Mouse (Mus musculus): Measurements from ENCODE around the gene Gli1.

Gli1 gene

DNA sequence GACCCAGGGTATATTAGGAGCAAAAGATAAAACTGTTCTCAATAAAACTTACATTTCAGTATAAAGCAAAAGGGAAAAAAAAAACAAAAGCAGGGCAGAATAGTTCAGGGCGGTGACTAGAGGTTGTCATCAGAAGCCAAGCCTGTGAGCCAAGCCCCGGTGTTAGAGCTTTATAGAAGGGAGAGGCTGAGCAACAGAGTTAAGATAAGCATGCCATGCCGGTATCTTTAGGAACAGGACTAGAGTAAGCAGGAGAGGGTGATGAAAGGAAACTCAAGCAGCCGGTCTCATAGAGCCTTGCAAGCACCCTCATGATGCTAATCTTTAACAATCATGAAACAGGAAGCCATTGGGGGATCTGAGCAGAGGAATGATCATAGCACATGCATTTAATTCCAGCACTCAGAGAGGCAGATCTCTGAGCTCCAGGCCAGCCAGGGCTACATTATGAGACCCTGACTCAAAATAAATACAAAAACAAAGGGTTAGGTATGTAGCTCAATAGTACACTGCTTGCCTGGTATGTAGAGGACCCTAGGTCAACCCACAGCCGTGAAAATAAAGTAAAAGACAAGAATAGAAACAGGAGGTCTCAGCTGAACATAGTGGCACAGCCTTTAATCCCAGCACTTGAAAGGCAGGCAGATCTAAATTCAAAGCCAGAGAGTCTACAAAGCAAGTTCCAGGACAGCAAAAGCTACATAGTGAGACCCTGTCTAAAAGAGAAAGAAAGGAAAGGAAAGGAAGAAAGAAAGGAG lies 49.7 kb downstream of the Gli1 start:
- DNase-seq (ENCODE audit: low spot score in 2 of 2) = no peak

DNA sequence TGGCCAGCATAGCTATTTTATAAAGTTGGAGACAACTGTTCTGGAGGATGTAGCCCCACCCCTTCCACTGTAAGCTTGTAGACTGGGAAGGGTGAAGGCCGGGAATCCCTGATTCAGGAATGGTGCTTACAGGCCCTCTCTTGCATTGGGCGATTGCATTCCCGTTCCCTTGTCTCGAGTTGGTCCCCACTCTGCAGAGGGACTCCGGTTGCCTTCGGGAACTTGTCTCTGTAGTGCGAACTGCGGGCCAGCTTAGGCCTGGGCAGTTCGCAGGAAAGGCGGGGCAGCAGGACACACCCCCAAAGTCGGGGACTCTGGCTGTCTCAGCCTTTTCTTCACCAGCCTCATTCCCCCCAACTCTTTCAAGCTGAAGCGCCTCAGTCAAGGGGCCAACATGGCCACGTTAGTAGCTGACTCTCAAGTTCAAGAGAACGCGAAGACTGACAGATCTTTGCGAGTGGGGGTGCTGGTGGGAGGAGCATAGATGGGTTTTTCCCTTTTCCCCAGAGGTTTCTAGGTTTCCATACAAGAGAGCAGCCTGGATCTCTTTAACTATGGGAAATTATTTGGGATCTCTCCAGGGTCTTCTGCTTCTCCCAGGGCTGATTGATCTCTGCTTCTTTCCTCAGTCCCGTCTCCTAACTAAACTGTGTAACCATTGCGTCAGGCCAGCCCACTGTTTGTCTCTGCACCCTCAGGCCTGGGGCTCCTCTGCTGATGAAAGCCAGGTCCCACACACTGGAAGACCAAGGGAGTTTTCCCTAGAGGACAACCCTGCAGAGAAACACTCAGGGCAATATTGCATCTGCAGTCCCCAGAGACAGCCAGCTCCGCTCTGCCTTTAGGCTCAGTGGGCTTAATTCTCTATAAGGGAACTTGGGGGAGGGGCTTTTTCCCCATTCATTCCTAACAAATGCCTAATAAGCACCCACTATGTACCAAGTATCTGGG lies 50.6 kb downstream of the Gli1 start:
- DNase-seq (ENCODE audit: low spot score in 2 of 2) = peak; percentile 39 to 47

DNA sequence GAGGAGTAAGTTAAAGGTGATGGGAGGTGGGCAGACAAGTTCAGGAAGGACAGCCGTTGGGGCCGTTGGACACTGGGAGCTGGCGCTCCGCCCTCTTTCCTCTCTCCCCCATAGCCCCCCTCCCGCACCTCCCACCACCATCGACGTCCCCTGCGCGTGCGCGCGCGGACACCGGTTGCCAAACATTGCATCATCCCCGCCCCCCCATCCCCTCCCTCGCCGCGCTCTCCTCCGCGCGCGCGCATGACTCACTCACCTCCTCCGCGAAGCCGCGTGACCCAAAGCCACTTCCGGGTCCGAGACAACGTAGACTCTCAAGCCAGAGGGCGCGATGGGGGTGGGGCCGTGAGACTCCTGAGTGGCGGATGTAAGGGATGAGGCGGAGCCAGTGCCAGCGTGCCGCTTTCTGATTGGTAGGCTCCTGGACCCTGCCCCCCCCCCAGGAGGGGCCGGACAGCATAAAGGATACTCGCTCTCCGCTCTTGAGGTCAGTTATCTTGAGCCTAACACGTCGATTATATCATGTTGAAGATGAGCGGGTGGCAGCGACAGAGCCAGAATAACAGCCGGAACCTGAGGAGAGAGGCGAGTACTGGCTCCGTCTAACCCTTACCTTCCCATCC lies 51.4 kb downstream of the Gli1 start:
- peak; percentile 99 to 100 for DNase-seq (ENCODE audit: low spot score in 2 of 2)

DNA sequence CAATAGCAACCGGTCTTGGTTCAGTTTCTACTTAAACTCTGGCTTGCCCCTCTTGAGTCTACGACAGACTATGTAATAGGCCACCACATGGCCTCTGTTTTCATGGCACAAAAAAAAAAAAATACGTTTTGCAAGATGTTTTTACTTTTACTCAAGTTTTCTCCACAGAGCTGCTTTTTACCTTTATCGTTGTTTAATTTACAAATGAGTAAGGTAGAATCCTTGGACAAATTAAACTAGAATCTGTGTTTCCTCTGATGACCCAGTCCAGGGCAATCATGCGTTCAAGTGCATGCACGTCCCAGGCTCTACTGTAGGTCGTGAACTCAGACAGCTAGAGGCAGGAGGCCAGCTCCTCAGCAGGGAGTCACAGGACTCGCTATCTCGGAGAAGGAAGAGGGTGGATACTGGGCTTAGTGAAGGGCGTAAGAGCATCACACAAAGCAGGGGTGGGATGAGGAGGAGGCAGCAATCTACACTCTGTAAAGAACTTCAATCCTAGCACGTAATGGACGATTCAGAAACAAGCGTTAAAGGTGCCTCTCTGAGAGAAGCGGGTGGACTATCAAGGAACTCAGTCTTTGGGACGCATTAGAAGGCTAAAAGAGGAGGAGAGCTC lies 52.1 kb downstream of the Gli1 start:
- peak in 1 of 2 experiments; percentile 35 for DNase-seq (ENCODE audit: low spot score in 2 of 2)

DNA sequence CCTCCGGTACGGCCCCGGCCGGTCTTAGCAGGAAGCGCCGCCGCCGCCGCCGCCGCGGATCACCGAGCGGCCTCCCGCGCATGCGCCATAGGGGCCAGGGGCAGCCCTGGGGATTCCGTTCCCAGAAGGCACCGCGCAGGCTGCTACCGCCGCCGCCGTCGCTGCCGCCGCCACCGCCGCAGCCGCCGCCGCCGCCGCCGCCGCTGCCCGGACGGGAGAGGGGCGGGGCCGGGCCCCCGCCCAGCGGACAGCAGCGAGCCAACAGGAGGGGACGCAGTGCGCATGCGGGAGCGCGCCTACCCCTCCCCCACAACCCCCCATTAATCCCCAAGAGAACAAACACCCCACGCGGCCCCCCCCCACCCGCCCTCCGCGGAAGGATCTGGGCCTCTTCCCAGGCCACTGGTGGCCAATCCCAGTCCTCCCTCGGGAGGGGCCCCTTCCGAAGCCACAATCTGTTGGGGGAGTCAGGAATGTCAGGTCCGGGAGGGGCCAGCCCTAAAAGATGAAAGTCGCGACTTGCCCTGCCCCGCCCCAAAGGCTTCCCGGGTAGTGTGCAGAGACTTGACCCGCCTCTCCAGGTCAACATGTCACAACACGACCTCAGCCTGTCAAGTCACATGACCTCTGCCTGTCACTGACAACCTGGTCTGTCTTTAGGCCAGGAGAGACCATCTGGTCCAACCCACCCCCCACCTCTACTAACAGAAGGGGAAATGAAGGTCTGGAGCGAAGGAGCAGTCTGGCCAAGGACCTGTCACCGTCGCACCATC lies 52.8 kb downstream of the Gli1 start, which contains the start of gene Mbd6:
TSS of gene Mbd6 (minus strand) at position 219 of the 773 bp plus-strand sequence.
- DNase-seq (ENCODE audit: low spot score in 2 of 2) = peak; percentile 87 to 94

DNA sequence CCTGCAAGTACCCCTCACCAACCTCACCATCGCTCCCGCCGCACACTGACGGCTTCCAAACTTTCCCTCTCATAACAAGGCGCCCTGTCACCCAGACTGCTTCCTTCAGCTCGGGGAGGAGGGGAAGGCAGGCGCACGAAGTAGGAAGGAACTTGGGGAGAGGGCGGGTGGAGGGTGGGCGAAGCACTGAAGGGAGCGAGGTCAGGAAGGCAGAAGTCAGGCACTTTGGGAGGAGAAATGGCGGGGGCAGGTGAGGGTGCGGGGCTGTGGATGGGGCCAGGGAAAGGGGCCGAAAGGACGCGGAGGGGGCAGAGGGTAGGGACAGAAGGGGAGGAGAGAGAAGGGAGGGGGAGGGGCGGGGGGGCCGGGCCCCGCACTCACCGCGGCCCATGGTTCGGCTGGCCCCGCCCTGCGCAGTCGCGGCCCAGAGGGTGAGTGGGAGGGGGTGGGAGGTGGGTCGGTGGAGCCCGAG lies 53.4 kb downstream of the Gli1 start:
- DNase-seq (ENCODE audit: low spot score in 2 of 2) = peak; percentile 51 to 60

DNA sequence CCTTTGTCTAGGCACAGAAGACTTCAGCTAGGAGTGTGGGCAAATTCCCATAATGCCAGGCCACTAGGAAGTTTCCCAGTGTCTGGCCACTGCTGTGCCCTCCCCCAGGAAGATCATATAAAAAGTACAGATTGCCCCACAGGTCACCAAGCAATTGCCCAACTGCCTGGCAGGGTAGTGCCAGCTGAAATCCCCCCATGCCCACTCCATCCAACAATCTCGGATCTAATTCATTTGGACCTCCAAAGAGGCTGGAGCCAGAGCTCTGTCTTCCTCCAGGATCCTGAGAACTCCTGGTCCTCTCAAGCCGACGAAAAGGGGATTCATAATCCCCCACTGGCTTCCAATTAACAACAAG lies 53.9 kb downstream of the Gli1 start:
- no peak for DNase-seq (ENCODE audit: low spot score in 2 of 2)

DNA sequence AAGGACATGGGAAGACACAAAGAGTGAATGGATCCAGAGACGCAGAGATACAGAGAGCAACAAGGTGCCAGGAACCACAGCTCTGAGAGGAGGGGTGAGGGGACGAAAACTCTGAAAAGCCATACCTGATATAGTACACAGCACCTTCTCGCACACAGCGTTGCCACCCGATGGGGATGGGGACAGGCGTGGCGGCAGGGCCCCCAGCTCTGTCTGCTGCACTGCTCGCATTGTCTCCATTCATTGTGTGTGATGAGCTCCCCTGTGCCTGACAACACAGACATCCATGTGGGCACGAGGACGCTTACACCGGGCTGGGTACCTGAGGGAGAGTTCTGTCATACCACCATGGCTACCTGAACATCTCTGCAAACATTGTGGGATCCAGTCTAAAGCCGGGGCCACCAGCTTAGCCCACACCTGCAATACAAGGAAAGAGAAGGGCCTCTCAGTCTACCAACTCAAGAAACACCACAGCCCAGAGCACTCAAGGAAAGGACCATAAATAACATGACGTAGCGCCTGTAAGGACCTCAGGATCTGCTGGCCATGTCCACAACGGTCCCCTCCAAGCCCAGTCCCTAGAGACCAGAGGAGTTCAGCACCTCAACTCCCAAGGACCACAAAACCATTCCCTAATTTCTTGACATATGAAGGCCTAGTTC lies 54.4 kb downstream of the Gli1 start:
- DNase-seq (ENCODE audit: low spot score in 2 of 2) = no peak

DNA sequence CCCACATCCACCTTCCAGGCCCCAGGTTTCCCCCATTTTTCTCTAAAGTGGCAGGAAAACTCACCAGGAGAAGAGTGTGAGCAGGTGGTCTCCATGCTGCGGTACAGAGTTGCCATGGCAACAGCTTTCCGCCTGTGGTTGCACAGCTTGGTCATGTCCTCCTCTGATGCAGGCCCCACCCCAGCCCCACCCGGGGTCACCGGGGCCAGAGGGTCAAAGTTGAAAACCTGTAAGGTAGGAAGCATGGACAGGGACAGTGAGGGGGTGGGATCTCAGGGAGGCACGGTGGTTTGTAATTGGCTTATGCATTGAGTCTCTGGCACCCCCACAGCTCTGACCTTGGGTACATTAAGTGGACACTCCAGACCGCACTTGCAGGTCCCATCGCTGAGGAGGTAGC lies 55.0 kb downstream of the Gli1 start:
- DNase-seq (ENCODE audit: low spot score in 2 of 2) = no peak

DNA sequence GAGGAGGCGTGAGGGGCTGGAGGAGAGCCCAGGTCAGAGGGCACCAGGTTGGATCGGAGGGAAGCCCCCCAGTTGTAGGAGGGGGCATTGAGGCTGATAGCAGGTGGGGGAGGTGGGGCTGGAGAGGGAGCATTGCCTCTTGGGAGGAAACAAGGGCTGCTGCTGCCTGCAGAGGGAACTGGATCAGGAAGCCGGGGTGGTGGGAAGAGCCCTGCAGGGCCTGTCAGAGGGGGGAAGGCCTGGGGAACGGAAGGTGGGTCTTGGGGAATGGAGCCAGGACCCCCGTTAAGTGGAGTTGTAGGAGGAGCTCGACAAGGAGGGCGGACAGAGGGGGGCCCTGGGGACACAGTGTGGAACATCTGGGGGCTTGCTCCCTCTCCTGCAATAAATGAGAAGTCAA lies 55.6 kb downstream of the Gli1 start:
- DNase-seq (ENCODE audit: low spot score in 2 of 2) = no peak

DNA sequence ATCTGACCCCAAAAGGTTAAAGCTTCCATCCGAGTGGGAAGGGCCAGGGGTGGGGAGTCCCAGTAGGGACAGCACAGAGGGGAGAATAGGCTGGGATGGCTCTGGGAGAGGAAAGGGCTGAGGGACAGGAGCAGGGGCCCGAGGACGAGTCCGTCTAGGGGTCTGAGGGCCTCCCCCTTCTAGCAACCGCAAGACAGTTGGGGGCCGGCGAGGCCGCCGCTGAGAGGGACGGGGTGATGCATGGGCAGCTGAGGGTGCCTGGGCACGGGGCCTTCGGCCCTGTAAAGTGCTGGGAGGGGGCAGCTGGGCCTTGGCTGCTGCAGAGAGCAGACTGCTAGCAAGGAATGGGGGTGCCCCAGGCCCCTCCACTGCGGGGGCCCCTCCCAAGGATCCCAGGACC lies 56.1 kb downstream of the Gli1 start:
- DNase-seq (ENCODE audit: low spot score in 2 of 2) = no peak

DNA sequence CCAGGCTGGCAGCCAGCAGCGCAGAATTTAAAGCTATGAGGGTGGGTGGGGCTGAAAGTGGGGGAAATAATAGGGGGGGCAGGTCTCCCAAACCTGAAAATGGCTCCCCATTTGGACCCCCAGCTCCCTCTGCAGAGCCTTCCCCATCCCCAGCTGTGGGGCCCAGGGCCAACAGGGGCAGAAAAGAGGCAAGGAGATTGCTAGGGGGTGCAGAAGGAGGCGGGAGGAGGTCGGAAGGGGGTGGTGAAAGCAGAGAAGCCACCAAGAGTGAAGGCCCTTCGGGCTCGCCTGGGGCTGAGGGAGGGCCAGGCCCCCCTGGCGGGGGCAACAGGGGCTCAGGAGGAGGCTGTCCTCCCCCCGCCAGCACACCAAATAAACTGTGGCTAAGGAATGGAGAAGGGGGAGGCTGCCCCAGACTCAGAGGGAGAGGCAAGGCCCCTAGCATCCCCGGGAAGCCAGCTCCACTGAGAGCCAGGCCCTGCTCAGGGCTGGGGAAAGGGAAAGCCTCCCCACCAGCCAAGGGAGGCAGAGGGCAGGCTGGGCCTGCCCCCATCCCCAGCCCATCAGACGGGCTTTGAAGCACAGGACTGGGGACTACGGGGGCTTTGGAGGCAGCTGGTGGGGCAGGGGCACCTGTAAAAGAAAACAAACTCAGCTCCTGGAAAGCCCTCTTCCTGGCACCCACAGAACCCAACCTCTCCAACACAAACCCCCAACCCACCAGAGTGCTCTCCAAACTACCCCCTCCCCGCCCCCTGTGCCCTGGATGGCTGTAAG lies 56.9 kb downstream of the Gli1 start:
- no peak for DNase-seq (ENCODE audit: low spot score in 2 of 2)

DNA sequence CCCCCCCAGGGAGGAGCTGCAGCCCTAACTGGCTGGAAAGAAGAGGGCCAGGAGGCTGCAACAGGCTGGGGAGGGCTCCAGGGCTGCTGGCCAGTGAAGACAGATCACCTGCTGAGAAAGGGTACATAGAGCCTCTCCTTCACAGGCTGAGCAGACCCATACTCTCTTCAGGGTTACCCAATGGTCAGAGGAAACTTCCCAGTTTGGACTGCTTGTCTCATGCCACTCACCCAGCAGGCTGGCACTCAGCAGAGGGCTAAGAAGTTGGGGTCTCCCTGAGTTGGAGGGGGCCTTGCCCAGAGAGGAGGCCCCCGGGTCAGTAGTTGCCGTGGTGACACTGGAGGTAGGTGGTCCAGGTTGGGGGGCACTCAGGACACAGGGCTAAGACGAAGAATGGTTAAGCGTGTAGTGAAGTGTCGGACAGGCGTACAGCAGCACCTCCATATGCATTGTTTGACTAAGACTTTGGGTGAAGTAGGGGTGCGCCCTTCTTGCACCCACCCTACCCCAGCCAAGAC lies 57.6 kb downstream of the Gli1 start:
- no peak for DNase-seq (ENCODE audit: low spot score in 2 of 2)

DNA sequence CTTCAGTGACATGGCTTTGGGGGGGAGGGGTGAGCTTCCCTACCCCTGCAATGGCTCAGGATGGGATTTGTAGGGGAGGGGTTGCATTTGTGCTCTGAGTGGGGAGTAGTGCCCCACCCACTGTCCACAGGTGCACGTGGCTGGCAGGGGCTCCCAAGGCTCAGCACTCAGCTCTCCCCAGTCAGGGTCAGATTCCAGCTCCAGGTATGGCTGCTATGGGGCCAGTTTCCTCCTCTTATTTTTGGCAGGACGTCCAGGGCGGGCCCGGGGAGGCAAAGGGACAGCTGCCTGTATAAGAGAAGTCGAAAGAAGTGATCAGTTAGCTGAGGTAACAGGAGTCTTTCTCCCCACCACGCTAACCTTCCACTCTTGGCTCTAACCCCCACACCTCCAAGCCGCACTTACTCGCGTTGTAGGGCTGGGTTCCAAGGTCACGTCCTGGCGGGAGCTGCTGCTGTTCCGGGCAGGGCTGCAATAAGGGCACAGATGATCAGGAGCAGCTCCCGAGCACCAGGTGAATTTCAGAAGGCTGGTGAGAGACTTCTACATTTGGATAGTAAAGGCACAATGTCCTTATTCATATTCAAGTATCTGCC lies 59.1 kb downstream of the Gli1 start:
- no peak for DNase-seq (ENCODE audit: low spot score in 2 of 2)

DNA sequence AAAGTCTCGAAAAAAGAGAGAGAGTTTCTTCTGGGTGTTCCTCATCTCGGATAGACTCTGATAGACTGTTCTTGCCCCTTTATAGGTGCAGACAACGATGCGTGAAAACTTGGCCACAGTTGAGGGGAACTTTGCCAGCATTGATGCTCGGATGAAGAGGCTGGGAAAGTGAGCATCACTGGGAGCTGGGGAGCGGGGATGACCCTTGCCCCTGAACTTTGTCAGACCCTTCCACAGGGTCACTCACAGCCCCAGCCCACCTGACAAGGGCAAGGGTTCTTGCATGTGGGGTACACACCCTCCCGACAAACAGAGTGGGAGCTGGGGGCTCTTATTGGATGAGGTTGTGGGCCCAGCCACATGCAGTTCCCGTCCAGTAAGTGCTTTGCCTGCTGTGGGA lies 60.5 kb downstream of the Gli1 start:
- no peak for DNase-seq (ENCODE audit: low spot score in 2 of 2)

All from thymus, postnatal 10 days (tissue).